Mouse (Mus musculus): ENCODE data around the gene Sec22b.

Sec22b gene

GRCm38 (mm10) chr3:97911093-97911492, 10.1 kb downstream of the Sec22b start:
- DNase-seq = no peak

- DNase-seq = no peak
These were observed 14.1 kb downstream of the Sec22b start for GRCm38 (mm10) chr3:97915081-97915480.

- no peak for DNase-seq
These were observed 18.0 kb downstream of the Sec22b start for GRCm38 (mm10) chr3:97918885-97919550.

- no peak for DNase-seq
These were observed 24.3 kb downstream of the Sec22b start for GRCm38 (mm10) chr3:97925246-97925645.

GRCm38 (mm10) chr3:97927322-97927721, 26.3 kb downstream of the Sec22b start:
- DNase-seq = no peak

- DNase-seq = peak; percentile 22
These were observed 28.2 kb downstream of the Sec22b start for GRCm38 (mm10) chr3:97928968-97929858.

GRCm38 (mm10) chr3:97930141-97930786, 29.3 kb downstream of the Sec22b start:
- DNase-seq = no peak

- no peak for DNase-seq
These were observed 29.8 kb downstream of the Sec22b start for GRCm38 (mm10) chr3:97930787-97931158.

GRCm38 (mm10) chr3:97931310-97931885, 30.4 kb downstream of the Sec22b start:
- DNase-seq = no peak

GRCm38 (mm10) chr3:97932131-97932530, 31.1 kb downstream of the Sec22b start:
- DNase-seq = no peak

GRCm38 (mm10) chr3:97932771-97933170, 31.8 kb downstream of the Sec22b start:
- no peak for DNase-seq

- no peak for DNase-seq
These were observed 32.3 kb downstream of the Sec22b start for GRCm38 (mm10) chr3:97933251-97933650.

GRCm38 (mm10) chr3:97933811-97934210, 32.8 kb downstream of the Sec22b start:
- DNase-seq = no peak

GRCm38 (mm10) chr3:97934331-97935300, 33.6 kb downstream of the Sec22b start:
- no peak for DNase-seq

- DNase-seq = no peak
These were observed 36.3 kb downstream of the Sec22b start for GRCm38 (mm10) chr3:97937068-97937944.

- DNase-seq = no peak
These were observed 36.9 kb downstream of the Sec22b start for GRCm38 (mm10) chr3:97937945-97938266.

GRCm38 (mm10) chr3:97938814-97939526, 38.0 kb downstream of the Sec22b start:
- DNase-seq = no peak

- DNase-seq = no peak
These were observed 38.9 kb downstream of the Sec22b start for GRCm38 (mm10) chr3:97939626-97940510.

- no peak for DNase-seq
These were observed 39.7 kb downstream of the Sec22b start for GRCm38 (mm10) chr3:97940511-97941204.

Measured in cerebellum, adult 11 months (tissue).